Mouse (Mus musculus): Measurements from ENCODE around the gene March8. TPM values are rescaled to one million over a fixed set of nuclear protein-coding genes. Genes with fewer than 3 reads are reported as not detected.

Gene March8
- polyA plus RNA-seq, 1 experiment: 5.5 TPM

GRCm38 (mm10) chr6:116410436-116410835 lies 72.6 kb downstream of the March8 start:
- Histone ChIP-seq H3K36me3 (ENCODE audit: control insufficient read depth) (peaks cover 85% of the 10 kb centered on the region), H3K4me3 (replicated peaks) (no peak overlapping the region), H3K9me3 (ENCODE audit: control insufficient read depth, low read length) (no peaks in the 10 kb centered on the region), H3K4me1 (ENCODE audit: control insufficient read depth) (peaks cover 10% of the 10 kb centered on the region), H3K27me3 (ENCODE audit: control insufficient read depth) (no peaks in the 10 kb centered on the region)
- TF ChIP-seq GATA1 (IDR thresholded peaks at IDR 0.05; ENCODE audit: low read length) (no peak), TAL1 (IDR thresholded peaks at IDR 0.05; ENCODE audit: low read length) (no peak)

DNA sequence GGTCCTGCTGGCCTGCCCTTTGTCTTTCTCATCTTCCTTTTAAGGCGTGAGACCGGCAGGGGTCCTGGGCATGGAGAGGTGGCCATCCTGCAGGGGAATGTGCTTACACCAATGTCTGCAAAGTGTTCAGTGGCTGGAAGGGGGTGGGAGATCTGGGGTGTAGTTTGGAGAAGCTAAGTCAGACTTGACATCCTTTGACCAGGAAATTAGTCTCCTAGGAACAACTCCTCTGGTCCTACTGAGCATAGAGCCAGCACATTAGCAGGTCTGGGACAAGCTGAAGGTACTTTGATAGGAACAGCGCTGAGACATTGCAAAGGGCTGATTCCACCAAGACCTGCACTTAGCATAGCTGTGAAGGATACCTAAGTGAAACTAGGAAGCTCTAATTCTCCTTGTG lies 73.9 kb downstream of the March8 start:
- Histone ChIP-seq H3K27me3 (ENCODE audit: control insufficient read depth) (no peaks in the 10 kb centered on the region), H3K9me3 (ENCODE audit: control insufficient read depth, low read length) (no peaks in the 10 kb centered on the region), H3K4me1 (ENCODE audit: control insufficient read depth) (peaks cover 14% of the 10 kb centered on the region), H3K36me3 (ENCODE audit: control insufficient read depth) (peaks cover 72% of the 10 kb centered on the region), H3K4me3 (replicated peaks) (no peak overlapping the region)
- TF ChIP-seq TAL1 (IDR thresholded peaks at IDR 0.05; ENCODE audit: low read length): no peak
- TF ChIP-seq GATA1 (IDR thresholded peaks at IDR 0.05; ENCODE audit: low read length): no peak

DNA sequence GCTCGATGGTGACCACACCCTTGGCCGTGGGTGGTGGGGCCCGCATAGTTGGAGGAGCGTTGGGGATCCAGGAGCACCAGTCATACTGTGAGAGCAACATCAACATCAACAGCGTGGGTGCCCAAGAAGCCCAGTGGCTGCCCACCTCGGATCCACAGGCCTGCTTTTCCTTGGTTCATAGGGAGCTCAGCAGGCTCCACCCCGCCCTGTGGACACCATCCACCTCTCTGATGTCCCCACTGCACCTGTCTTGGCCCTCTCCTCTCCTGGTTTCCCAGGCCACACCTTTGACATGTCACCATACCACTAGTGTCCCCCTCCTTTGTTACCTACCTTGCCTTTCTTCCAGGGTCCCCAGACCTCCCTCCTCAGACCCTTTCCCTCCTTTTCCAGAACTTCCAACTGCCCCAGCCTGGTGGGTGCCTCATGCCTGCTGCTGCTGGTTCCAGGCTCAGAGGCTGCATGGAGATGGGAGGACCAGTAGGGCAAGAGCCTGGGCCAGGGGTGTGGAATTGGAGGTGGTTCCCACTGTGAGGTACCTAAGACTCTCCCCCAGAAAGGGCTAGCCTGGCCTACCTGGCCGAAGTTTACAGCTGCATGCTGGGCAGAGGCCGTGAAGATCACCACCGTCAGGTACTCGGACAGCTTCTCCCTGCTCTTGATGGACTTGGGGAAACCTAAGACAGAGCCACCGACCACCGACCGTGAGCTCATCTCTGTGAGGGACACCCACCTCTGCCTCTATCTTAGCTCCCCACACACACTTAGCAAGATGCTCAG lies 74.9 kb downstream of the March8 start:
- no peak for TF ChIP-seq TAL1 (IDR thresholded peaks at IDR 0.05; ENCODE audit: low read length)
- H3K4me1 ChIP-seq (ENCODE audit: control insufficient read depth): peaks cover 18% of the 10 kb centered on the region
- no peaks in the 10 kb centered on the region for H3K9me3 ChIP-seq (ENCODE audit: control insufficient read depth, low read length)
- no peak overlapping the region for H3K4me3 ChIP-seq (replicated peaks)
- H3K36me3 ChIP-seq (ENCODE audit: control insufficient read depth): peaks cover 62% of the 10 kb centered on the region
- no peaks in the 10 kb centered on the region for H3K27me3 ChIP-seq (ENCODE audit: control insufficient read depth)

DNA sequence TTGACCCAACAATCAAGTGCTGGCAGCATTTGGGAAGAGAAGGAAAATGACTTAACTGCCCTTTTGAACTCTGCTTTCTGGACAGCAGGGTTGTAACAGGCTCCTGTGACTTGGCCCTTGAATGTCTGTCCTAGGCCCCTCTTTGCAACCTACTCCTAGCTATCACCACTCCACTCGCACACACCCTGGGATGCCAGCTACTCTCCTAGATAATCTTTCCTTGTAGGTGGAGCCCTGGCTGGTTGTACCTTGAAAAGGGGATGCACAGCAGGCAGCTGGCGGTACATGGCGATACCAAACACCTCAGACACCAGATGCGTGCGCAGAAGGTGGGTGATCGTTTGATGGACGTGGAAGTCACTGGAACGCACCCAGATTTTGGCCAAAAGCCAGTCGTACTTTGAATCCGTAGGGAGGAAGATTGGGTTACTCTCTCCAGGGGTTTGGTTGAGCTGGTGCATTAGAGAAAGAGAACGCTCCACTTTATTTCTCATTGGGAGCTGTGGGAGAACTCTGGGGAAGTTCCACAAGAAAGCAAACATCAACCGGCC lies 77.4 kb downstream of the March8 start:
- H3K4me1 ChIP-seq (ENCODE audit: control insufficient read depth): peaks cover 18% of the 10 kb centered on the region
- no peaks in the 10 kb centered on the region for H3K9me3 ChIP-seq (ENCODE audit: control insufficient read depth, low read length)
- no peak for TF ChIP-seq GATA1 (IDR thresholded peaks at IDR 0.05; ENCODE audit: low read length)
- no peak for TF ChIP-seq TAL1 (IDR thresholded peaks at IDR 0.05; ENCODE audit: low read length)
- H3K27me3 ChIP-seq (ENCODE audit: control insufficient read depth): no peaks in the 10 kb centered on the region
- no peak overlapping the region for H3K4me3 ChIP-seq (replicated peaks)
- peaks cover 37% of the 10 kb centered on the region for H3K36me3 ChIP-seq (ENCODE audit: control insufficient read depth)

DNA sequence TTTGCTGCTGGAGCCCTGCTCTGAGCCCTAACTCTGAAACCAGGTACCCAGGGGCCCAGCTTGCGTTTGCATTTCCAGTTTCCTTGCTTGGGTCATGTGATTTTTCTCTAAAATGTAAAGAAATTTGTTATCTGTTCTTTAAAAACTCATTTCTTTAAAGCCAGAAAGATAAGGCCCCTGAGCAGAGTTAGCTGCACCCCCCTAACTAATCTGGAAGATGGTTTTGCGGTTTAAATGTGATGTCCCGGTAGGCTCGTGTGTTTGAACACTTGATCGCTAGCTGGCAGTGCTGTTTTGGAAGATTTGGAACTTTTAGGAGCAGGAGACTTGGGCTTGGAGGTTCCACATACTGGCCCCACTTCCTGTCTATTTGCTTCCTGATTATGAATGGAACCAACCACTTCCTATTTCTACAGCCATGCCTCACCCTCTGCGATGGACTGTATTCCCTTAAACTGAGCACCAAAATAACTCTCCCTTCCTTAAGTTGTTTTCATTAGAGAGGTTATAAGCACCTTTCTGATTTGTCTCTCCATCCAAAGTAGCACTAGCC lies 78.3 kb downstream of the March8 start:
- no peak overlapping the region for H3K4me3 ChIP-seq (replicated peaks)
- H3K4me1 ChIP-seq (ENCODE audit: control insufficient read depth): peaks cover 18% of the 10 kb centered on the region
- H3K9me3 ChIP-seq (ENCODE audit: control insufficient read depth, low read length): no peaks in the 10 kb centered on the region
- H3K27me3 ChIP-seq (ENCODE audit: control insufficient read depth): no peaks in the 10 kb centered on the region
- peaks cover 29% of the 10 kb centered on the region for H3K36me3 ChIP-seq (ENCODE audit: control insufficient read depth)
- TF ChIP-seq TAL1 (IDR thresholded peaks at IDR 0.05; ENCODE audit: low read length): no peak
- TF ChIP-seq GATA1 (IDR thresholded peaks at IDR 0.05; ENCODE audit: low read length): no peak

GRCm38 (mm10) chr6:116417518-116418315 lies 79.9 kb downstream of the March8 start:
- no peaks in the 10 kb centered on the region for H3K9me3 ChIP-seq (ENCODE audit: control insufficient read depth, low read length)
- H3K27me3 ChIP-seq (ENCODE audit: control insufficient read depth): no peaks in the 10 kb centered on the region
- TF ChIP-seq TAL1 (IDR thresholded peaks at IDR 0.05; ENCODE audit: low read length): no peak
- no peak for TF ChIP-seq GATA1 (IDR thresholded peaks at IDR 0.05; ENCODE audit: low read length)
- peaks cover 12% of the 10 kb centered on the region for H3K36me3 ChIP-seq (ENCODE audit: control insufficient read depth)
- peaks cover 18% of the 10 kb centered on the region for H3K4me1 ChIP-seq (ENCODE audit: control insufficient read depth)
- H3K4me3 ChIP-seq (replicated peaks): no peak overlapping the region

DNA sequence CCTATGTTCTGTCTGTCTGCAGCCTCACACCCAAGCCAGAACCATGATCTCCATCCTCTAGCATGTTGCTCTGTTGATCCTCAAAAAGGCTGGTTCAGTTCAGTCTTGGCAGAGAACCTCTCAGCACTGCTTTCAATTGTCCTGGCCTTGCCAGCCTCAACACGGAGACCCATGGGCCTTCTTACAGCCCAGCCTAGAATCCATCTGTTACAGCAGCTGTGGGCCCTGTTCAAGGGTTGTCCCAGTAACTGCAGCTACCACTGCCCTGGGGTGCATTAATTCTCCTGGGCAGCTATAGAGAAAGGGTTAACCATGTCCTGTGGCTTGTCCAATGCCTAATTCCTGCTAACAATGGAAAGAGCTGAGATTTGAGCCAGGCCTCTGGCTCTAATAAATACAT lies 80.7 kb downstream of the March8 start:
- Histone ChIP-seq H3K4me1 (ENCODE audit: control insufficient read depth) (peaks cover 18% of the 10 kb centered on the region), H3K27me3 (ENCODE audit: control insufficient read depth) (no peaks in the 10 kb centered on the region), H3K4me3 (replicated peaks) (no peak overlapping the region), H3K9me3 (ENCODE audit: control insufficient read depth, low read length) (no peaks in the 10 kb centered on the region), H3K36me3 (ENCODE audit: control insufficient read depth) (peaks cover 5% of the 10 kb centered on the region)
- TF ChIP-seq GATA1 (IDR thresholded peaks at IDR 0.05; ENCODE audit: low read length): no peak
- TF ChIP-seq TAL1 (IDR thresholded peaks at IDR 0.05; ENCODE audit: low read length): no peak

DNA sequence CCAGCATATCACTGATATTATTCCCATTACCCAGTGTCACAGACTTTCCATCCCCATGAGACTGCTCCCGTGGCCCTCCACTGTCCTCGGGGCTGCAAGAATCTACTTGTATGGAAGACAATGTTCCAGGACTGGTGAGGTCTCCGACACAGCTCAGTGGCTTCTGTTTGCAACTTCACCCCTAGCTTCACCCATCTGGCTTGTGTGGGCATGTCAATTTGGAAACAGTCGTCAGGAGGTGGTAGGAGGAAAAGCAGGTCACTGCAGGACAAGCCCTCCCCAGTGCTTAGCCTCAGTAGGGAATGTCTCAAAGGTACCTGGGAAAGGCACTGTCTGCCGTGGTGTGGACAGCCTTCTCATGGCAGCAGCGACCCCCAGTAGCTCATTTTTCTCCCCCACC lies 81.9 kb downstream of the March8 start:
- no peak overlapping the region for H3K4me3 ChIP-seq (replicated peaks)
- TF ChIP-seq GATA1 (IDR thresholded peaks at IDR 0.05; ENCODE audit: low read length) (no peak), TAL1 (IDR thresholded peaks at IDR 0.05; ENCODE audit: low read length) (no peak)
- no peaks in the 10 kb centered on the region for H3K9me3 ChIP-seq (ENCODE audit: control insufficient read depth, low read length)
- peaks cover 14% of the 10 kb centered on the region for H3K4me1 ChIP-seq (ENCODE audit: control insufficient read depth)
- H3K36me3 ChIP-seq (ENCODE audit: control insufficient read depth): no peaks in the 10 kb centered on the region
- no peaks in the 10 kb centered on the region for H3K27me3 ChIP-seq (ENCODE audit: control insufficient read depth)

DNA sequence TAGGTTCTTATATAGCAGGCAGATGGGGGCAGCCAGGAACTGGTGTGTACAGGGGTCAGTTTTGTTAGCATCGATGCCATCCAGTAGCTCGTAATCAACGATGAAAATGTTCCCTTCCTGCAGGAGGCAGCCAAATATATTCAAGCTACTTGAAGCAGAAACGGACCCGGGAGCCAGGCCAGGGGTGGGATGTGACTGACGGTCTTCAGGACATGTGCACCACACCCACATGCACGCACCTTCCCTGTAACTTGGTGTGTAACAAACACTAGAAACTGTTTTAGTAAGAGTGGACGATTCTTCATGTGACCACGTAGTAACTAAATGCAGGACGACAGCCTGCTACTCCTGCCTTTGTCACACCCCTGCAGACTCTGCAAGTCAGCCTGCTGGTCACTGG lies 82.4 kb downstream of the March8 start:
- Histone ChIP-seq H3K4me3 (replicated peaks) (no peak overlapping the region), H3K36me3 (ENCODE audit: control insufficient read depth) (no peaks in the 10 kb centered on the region), H3K4me1 (ENCODE audit: control insufficient read depth) (peaks cover 10% of the 10 kb centered on the region), H3K27me3 (ENCODE audit: control insufficient read depth) (no peaks in the 10 kb centered on the region), H3K9me3 (ENCODE audit: control insufficient read depth, low read length) (no peaks in the 10 kb centered on the region)
- TF ChIP-seq TAL1 (IDR thresholded peaks at IDR 0.05; ENCODE audit: low read length): no peak
- TF ChIP-seq GATA1 (IDR thresholded peaks at IDR 0.05; ENCODE audit: low read length): no peak
